Comparison of ENCODE assay signal across 8 mouse cellular contexts in the genomic region with DNA sequence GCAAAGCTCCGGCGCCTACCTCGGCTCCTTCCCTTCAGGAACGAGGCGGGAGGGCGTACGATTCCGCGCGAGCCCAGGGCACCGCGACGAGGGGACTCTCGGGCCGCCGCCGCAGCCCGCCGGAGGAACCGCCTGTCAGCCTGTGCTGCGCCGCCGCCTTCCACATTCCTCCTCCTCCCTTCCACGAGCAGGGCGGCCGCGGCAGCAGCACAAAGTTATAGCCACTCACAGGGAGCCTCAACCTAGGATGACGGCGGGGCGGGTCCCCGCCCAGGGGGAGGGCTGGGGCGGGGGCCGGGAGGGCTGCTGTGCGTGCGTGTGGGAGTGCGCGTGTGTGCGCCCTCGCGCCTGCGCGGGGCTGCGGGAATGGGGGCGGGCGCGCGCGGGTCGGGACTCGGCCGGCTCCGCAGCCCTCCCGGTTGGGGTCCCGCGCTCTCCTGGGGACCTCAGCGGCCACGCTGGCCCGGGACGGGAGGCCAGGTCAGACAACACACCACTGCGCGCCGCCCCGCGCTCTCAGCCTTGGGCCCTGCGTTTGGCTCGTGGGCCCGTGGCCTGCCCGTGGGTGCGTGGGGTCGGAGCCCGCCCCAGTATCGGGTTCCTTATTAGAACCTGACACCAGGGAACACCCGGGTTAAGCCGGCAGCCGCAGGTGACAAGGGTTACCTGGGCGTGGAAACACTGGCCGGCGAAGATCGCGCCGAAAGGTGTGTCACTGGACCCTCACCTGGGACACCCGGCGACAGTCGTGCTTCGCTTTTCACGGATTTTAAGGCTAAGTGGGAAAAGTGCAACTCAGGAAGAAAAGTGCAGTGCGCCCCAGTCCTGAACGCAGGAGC. TPM values are rescaled to one million over a fixed set of nuclear protein-coding genes. Genes with fewer than 3 reads are reported as not detected.
DNase-seq lines count a peak whose midpoint lies in the region; ATAC-seq and TF ChIP-seq lines count a peak whose summit lies in the region.

A gene (minus strand): TSS at position 249 of the 839 bp plus-strand sequence.

- H3K4me3 ChIP-seq in bone marrow, adult 2 months (replicated peaks; ENCODE audit: control insufficient read depth, low read depth, low read length), result peak within 1 kb of the TSS; percentile 99
- H3K4me3 ChIP-seq in embryonic fibroblast, embryonic 13.5 days (ENCODE audit: insufficient read depth, low read length), result peak within 1 kb of the TSS; percentile 74
- H3K4me3 ChIP-seq in kidney, embryonic 14.5 days (ENCODE audit: low read length), result peak within 1 kb of the TSS; percentile 74
- H3K4me3 ChIP-seq in limb, embryonic 14.5 days (replicated peaks; ENCODE audit: low read length), result peak within 1 kb of the TSS; percentile 85
- peak within 1 kb of the TSS; percentile 84 for H3K4me3 ChIP-seq in midbrain, embryonic 16.5 days (ENCODE audit: low read depth, low read length)

- H3K4me1 ChIP-seq in bone marrow, adult 2 months (ENCODE audit: control insufficient read depth, insufficient read depth, low read length), result peaks cover 3% of the 10 kb centered on the region
- no peaks in the 10 kb centered on the region for H3K4me1 ChIP-seq in embryonic fibroblast, embryonic 13.5 days (ENCODE audit: control insufficient read depth, insufficient read depth, low read length)
- H3K4me1 ChIP-seq in kidney, embryonic 14.5 days (ENCODE audit: control insufficient read depth, insufficient read depth, low read length), result peaks cover 18% of the 10 kb centered on the region
- peaks cover 29% of the 10 kb centered on the region for H3K4me1 ChIP-seq in limb, embryonic 14.5 days (ENCODE audit: control insufficient read depth, insufficient read depth, low read length)
- peaks cover 24% of the 10 kb centered on the region for H3K4me1 ChIP-seq in midbrain, embryonic 16.5 days (ENCODE audit: control insufficient read depth, insufficient read depth, low read length)

- under 1% methylated on average over 88 of the region's 88 CpGs for WGBS in bone marrow, adult 2 months
- under 1% methylated on average over 72 of the region's 88 CpGs for WGBS in kidney, embryonic 14.5 days
- under 1% methylated on average over 59 of the region's 88 CpGs for WGBS in limb, embryonic 14.5 days
- under 1% methylated on average over 66 of the region's 88 CpGs for WGBS in midbrain, embryonic 16.5 days

- ATAC-seq in kidney, embryonic 14.5 days (ENCODE audit: low FRiP score, low TSS enrichment), result peak; percentile 76
- peak; percentile 84 for ATAC-seq in limb, embryonic 14.5 days (ENCODE audit: low FRiP score, low read depth)
- ATAC-seq in midbrain, embryonic 16.5 days, result peak; percentile 76

- H3K9ac ChIP-seq in kidney, embryonic 14.5 days (ENCODE audit: low read depth, low read length), result peak within 1 kb of the TSS; percentile 85
- H3K9ac ChIP-seq in limb, embryonic 14.5 days (ENCODE audit: low read depth, low read length, severe bottlenecking), result peak within 1 kb of the TSS; percentile 77
- peak within 1 kb of the TSS; percentile 81 for H3K9ac ChIP-seq in midbrain, embryonic 16.5 days (ENCODE audit: low read depth, low read length)

- peak within 1 kb of the TSS; percentile 97 for H3K27ac ChIP-seq in bone marrow, adult 2 months (ENCODE audit: control insufficient read depth, insufficient read depth, low read depth, low read length, poor library complexity)
- peak within 1 kb of the TSS; percentile 79 for H3K27ac ChIP-seq in embryonic fibroblast, embryonic 13.5 days (ENCODE audit: insufficient read depth, low read length)
- H3K27ac ChIP-seq in kidney, embryonic 14.5 days (ENCODE audit: low read depth, low read length), result peak within 1 kb of the TSS; percentile 98
- peak within 1 kb of the TSS; percentile 97 for H3K27ac ChIP-seq in limb, embryonic 14.5 days (replicated peaks; ENCODE audit: low read depth, low read length)
- H3K27ac ChIP-seq in midbrain, embryonic 16.5 days (ENCODE audit: low read length), result peak within 1 kb of the TSS; percentile 97

- no peaks in the 10 kb centered on the region for H3K9me3 ChIP-seq in kidney, embryonic 14.5 days (ENCODE audit: control insufficient read depth, low read length)
- no peaks in the 10 kb centered on the region for H3K9me3 ChIP-seq in limb, embryonic 14.5 days (ENCODE audit: control insufficient read depth, low read length)
- no peaks in the 10 kb centered on the region for H3K9me3 ChIP-seq in midbrain, embryonic 16.5 days (replicated peaks; ENCODE audit: control insufficient read depth, low read length, poor library complexity, severe bottlenecking)

- no peaks in the 10 kb centered on the region; the same call in 1 of the 2 replicates for H3K36me3 ChIP-seq in kidney, embryonic 14.5 days (ENCODE audit: control insufficient read depth, insufficient read depth, low read length)
- H3K36me3 ChIP-seq in limb, embryonic 14.5 days (ENCODE audit: control insufficient read depth, insufficient read depth, low read length), result peaks cover 11% of the 10 kb centered on the region
- H3K36me3 ChIP-seq in midbrain, embryonic 16.5 days (ENCODE audit: control insufficient read depth, insufficient read depth, low read length), result no peaks in the 10 kb centered on the region

- peak within 1 kb of the TSS; percentile 90 for H3K4me2 ChIP-seq in kidney, embryonic 14.5 days (replicated peaks; ENCODE audit: low read depth, low read length)
- H3K4me2 ChIP-seq in limb, embryonic 14.5 days (replicated peaks; ENCODE audit: low read depth, low read length, severe bottlenecking), result peak within 1 kb of the TSS; percentile 97
- peak within 1 kb of the TSS; percentile 97 for H3K4me2 ChIP-seq in midbrain, embryonic 16.5 days (ENCODE audit: low read length)

- DNase-seq in 416B (ENCODE audit: low read depth), result peak; percentile 89
- DNase-seq in heart, adult 9 months (ENCODE audit: low spot score in 2 of 2), result peak; percentile 90 to 93
- peak; percentile 92 for DNase-seq in limb, embryonic 14.5 days (ENCODE audit: low spot score)
- DNase-seq in spleen, postnatal 10 days (ENCODE audit: low spot score in 2 of 2), result peak; percentile 90 to 91

- H3K27me3 ChIP-seq in kidney, embryonic 14.5 days (ENCODE audit: control insufficient read depth, insufficient read depth, low read length), result no peaks in the 10 kb centered on the region
- no peaks in the 10 kb centered on the region for H3K27me3 ChIP-seq in limb, embryonic 14.5 days (ENCODE audit: control insufficient read depth, insufficient read depth, low read length)
- H3K27me3 ChIP-seq in midbrain, embryonic 16.5 days (ENCODE audit: control insufficient read depth, insufficient read depth, low read depth, low read length), result peaks cover 4% of the 10 kb centered on the region; the same call in 1 of the 2 replicates

- no peak for TF ChIP-seq CTCF in bone marrow, adult 2 months (IDR thresholded peaks at IDR 0.05; ENCODE audit: control insufficient read depth, insufficient read depth, low read length)
- no peak for TF ChIP-seq CTCF in embryonic fibroblast, embryonic 13.5 days (IDR thresholded peaks at IDR 0.05; ENCODE audit: borderline replicate concordance, insufficient read depth, low read length)

- TF ChIP-seq POLR2A in bone marrow, adult 2 months (IDR thresholded peaks at IDR 0.05; ENCODE audit: borderline replicate concordance, control insufficient read depth, low read depth, low read length), result peak; percentile 98
- peak; percentile 90 for TF ChIP-seq POLR2A in embryonic fibroblast, embryonic 13.5 days (IDR thresholded peaks at IDR 0.05; ENCODE audit: low read depth, low read length)
- 0 out of 2 replicates have a peak, but pooled peaks have one; percentile 9 for TF ChIP-seq POLR2A in limb, embryonic 14.5 days (IDR thresholded peaks at IDR 0.05; ENCODE audit: borderline replicate concordance, extremely low read depth, insufficient read depth, insufficient read length)

RNA-seq across cellular contexts. Expression of the gene that starts here (rescaled TPM):
- 34.9 and 51.5 TPM in 2 replicates for polyA plus RNA-seq in bone marrow, adult 2 months (2011; ENCODE audit: insufficient read depth, insufficient read length, low replicate concordance, missing spikeins)
- polyA plus RNA-seq in embryonic fibroblast, embryonic 13.5 days (2011; ENCODE audit: insufficient read length, low read depth, missing spikeins), result 29.3 and 30.2 TPM in 2 replicates
- polyA plus RNA-seq in kidney, embryonic 14.5 days (2014; fragmentation: Nextera tagmentation; extraction: Ambion mirVana), result 8.2 and 10.2 TPM in 2 replicates
- 16.6 and 23.4 TPM in 2 replicates for polyA plus RNA-seq in limb, embryonic 14.5 days (2012; rRNA removed)
- 10.8 and 11.7 TPM in 2 replicates for polyA plus RNA-seq in limb, embryonic 14.5 days (2014; fragmentation: Nextera tagmentation; extraction: Ambion mirVana)
- polyA plus RNA-seq in midbrain, embryonic 16.5 days (2015; fragmentation: Nextera tagmentation; extraction: Ambion mirVana), result 3.8 TPM in 2 replicates

Comparison
In these comparisons a context has a peak if more than half of its experiments do, and no peak if none do; other contexts are left out.
1. Peak in every context shown above with its lines: DNase-seq, ATAC-seq, H3K4me3 ChIP-seq and H3K27ac ChIP-seq.
2. POLR2A ChIP-seq: peak in every context shown above with its lines; median percentile 98 in bone marrow, adult 2 months; 90 in embryonic fibroblast, embryonic 13.5 days; 9 in limb, embryonic 14.5 days.